Mouse (Mus musculus): ENCODE data around the gene Sbno2.
"Not testable (repeated sequence)": the region's sequence is repeated elsewhere in the genome, so short reads cannot be mapped to it uniquely, and the experiment has no call there.

The Sbno2 gene

GRCm38 (mm10) chr10:80055891-80056290 lies 49.5 kb downstream of the Sbno2 start:
- peak; percentile 91 for DNase-seq

- DNase-seq: peak; percentile 89
Observed at GRCm38 (mm10) chr10:80055364-80055763, 50.0 kb downstream of the Sbno2 start.

- DNase-seq: not testable (repeated sequence)
Observed at GRCm38 (mm10) chr10:80054911-80055310, 50.5 kb downstream of the Sbno2 start.

GRCm38 (mm10) chr10:80053831-80054815 lies 51.2 kb downstream of the Sbno2 start:
- DNase-seq: peak; percentile 99

GRCm38 (mm10) chr10:80053259-80053780 lies 52.1 kb downstream of the Sbno2 start:
- peak; percentile 100 for DNase-seq

- no peak for DNase-seq
Observed at GRCm38 (mm10) chr10:80052374-80052764, 53.0 kb downstream of the Sbno2 start.

GRCm38 (mm10) chr10:80051618-80052373 lies 53.6 kb downstream of the Sbno2 start:
- peak; percentile 97 for DNase-seq

GRCm38 (mm10) chr10:80050885-80051617 lies 54.3 kb downstream of the Sbno2 start:
- no peak for DNase-seq

GRCm38 (mm10) chr10:80050244-80050643 lies 55.1 kb downstream of the Sbno2 start:
- no peak for DNase-seq

GRCm38 (mm10) chr10:80048834-80049233 lies 56.5 kb downstream of the Sbno2 start:
- no peak for DNase-seq

- DNase-seq: no peak
Observed at GRCm38 (mm10) chr10:80048396-80048795, 57.0 kb downstream of the Sbno2 start.

GRCm38 (mm10) chr10:80047041-80047565 lies 58.3 kb downstream of the Sbno2 start, which contains the start of gene Gpx4:
Gene Gpx4 (plus strand): TSS chr10:80047166.
- DNase-seq: no peak

GRCm38 (mm10) chr10:80045766-80046165 lies 59.6 kb downstream of the Sbno2 start:
- no peak for DNase-seq

- DNase-seq: not testable (repeated sequence)
Observed at GRCm38 (mm10) chr10:80045364-80045763, 60.0 kb downstream of the Sbno2 start.

- no peak for DNase-seq
Observed at GRCm38 (mm10) chr10:80044087-80044486, 61.3 kb downstream of the Sbno2 start.

GRCm38 (mm10) chr10:80041409-80042060 lies 63.8 kb downstream of the Sbno2 start:
- DNase-seq: not testable (repeated sequence)

GRCm38 (mm10) chr10:80039559-80039979 lies 65.8 kb downstream of the Sbno2 start, which contains the start of gene Polr2e:
Gene Polr2e (minus strand): TSS chr10:80039795.
- peak; percentile 100 for DNase-seq

GRCm38 (mm10) chr10:80036832-80037231 lies 68.5 kb downstream of the Sbno2 start:
- peak; percentile 99 for DNase-seq

GRCm38 (mm10) chr10:80035686-80036085 lies 69.7 kb downstream of the Sbno2 start:
- DNase-seq: no peak

GRCm38 (mm10) chr10:80035148-80035547 lies 70.2 kb downstream of the Sbno2 start:
- peak; percentile 97 for DNase-seq
